Mouse (Mus musculus): ENCODE measurements around the gene Rnf130.

Rnf130 gene

GRCm38 (mm10) chr11:50024445-50024832, 707 bp upstream of the Rnf130 start:
- in situ Hi-C loops (cut with MboI, MseI), result no loop called here

- in situ Hi-C loops (cut with MboI, MseI), result no loop called here
Measured at GRCm38 (mm10) chr11:50025721-50026520, 775 bp downstream of the Rnf130 start.

- in situ Hi-C loops (cut with MboI, MseI), result no loop called here
Measured at GRCm38 (mm10) chr11:50026521-50027090, 1.5 kb downstream of the Rnf130 start.

GRCm38 (mm10) chr11:50028416-50028815, 3.3 kb downstream of the Rnf130 start:
- in situ Hi-C loops (cut with MboI, MseI), result no loop called here

- in situ Hi-C loops (cut with MboI, MseI), result no loop called here
Measured at GRCm38 (mm10) chr11:50034155-50034554, 9.0 kb downstream of the Rnf130 start.

DNA sequence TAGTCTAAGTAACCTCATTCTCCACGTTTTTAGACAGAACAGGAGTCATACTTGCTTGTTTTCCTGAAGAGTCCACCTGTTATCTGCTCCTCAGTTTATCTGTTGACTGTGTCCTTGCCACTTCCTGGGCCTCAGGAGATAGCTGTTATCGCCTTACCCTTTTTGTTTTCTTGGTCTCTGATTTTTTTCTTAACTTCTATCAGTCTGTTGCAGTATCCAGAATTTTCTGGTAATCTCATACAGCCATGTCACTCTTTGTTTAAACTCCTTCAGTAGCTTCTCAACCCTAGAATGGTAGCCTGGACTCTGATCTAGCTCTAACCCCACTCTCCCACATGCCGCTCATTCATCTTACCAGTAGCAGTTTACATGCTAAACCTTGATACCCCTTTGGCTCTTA, 10.6 kb downstream of the Rnf130 start:
- in situ Hi-C loops (cut with MboI, MseI), result loop anchor here (5.0 kb wide), 1 partner anchor 62 kb away; no protein-coding TSS in a partner anchor

- in situ Hi-C loops (cut with MboI, MseI), result loop anchor here (5.0 kb wide), 1 partner anchor 60 kb away; no protein-coding TSS in a partner anchor
Measured at GRCm38 (mm10) chr11:50036781-50037460, 11.8 kb downstream of the Rnf130 start.

DNA sequence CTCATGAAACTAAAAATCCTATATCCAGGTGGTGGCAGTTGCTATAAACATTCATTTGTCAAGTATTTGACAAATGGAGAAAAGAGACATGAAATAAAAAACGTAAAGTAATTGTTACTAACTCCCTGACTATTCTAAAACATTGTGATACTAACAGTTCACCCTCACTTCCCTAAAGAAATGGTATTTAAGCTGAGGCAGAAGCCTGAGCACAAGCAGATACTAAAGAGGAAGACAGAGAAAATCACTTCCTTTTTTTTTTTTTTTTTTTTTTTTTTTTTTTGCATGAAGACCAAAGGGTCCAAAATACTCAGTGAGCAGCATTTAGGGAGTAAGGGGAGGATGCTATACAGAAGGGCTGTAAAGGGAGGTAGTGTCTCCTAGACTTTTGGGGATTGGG, 13.6 kb downstream of the Rnf130 start:
- in situ Hi-C loops (cut with MboI, MseI), result loop anchor here (5.0 kb wide), 1 partner anchor 59 kb away; no protein-coding TSS in a partner anchor

DNA sequence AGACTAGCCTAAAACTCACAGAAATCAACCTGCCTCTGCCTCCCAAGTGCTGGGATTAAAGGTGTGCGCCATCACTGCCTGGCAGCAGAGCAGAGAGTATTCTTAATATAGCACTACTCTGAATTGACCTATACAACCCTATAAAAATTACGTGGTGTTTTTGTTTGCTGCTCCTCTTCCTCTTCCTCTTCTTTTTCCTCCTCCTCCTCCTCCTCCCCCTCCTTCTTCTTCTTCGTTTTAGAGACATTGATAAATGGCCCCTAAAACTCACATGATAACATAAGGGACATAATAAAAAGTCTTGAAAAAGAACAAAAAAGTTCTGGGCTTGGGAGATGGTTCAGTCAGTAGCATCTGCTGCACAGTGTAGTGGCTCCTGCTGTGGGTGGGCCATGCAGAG, 16.0 kb downstream of the Rnf130 start:
- in situ Hi-C loops (cut with MboI, MseI), result no loop called here

DNA sequence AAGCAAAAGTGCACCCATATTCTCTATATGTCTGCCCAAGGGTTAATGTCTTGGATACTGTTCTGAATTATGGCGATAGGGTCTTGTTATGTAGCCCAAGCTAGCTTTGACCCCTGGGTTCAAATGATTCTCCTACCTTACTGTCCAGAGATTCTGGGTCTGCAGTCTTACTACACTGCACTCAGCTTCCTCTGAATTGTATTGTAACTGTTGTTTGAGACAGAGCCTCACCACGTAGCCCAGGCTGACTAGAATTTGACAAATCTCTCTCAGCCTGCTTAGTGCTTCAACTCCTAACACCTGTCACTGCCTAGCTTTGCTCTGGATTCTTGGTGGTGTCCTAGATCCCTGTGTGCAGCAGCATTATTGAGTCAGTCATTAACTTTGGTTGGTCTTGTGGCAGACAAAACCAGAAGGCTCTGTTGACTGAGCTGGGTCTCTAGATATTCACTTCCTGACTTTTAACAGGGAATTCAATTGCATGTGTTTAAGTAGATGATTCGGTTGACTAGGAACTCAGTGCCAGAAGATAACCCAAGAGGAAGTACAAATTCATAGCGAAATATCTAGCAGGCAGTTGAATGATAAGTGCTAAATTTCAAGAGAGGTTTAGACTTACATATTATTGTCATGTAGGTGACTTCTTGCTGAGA, 17.3 kb downstream of the Rnf130 start:
- in situ Hi-C loops (cut with MboI, MseI), result no loop called here

- in situ Hi-C loops (cut with MboI, MseI), result no loop called here
Measured at GRCm38 (mm10) chr11:50044454-50044853, 19.3 kb downstream of the Rnf130 start.

GRCm38 (mm10) chr11:50047610-50048009, 22.5 kb downstream of the Rnf130 start:
- in situ Hi-C loops (cut with MboI, MseI), result no loop called here

DNA sequence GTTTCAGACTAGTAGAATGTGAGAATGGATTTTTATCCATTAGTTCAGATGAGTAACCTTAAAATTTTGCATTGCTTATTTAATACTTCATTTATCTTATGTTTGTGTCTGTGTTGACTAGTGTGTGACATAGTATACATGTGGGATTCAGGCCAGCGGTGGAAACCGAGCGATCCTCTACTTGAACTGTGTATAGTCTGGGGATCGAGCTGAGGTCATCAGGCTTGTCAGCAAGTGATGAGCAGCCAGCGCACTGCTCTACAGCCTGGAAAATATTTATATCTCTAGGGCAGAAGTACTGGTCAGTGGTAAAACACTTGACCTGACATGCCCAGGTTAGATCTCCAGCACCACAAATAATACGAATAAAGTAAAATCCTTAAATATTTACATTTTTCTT, 23.0 kb downstream of the Rnf130 start:
- in situ Hi-C loops (cut with MboI, MseI), result no loop called here

- in situ Hi-C loops (cut with MboI, MseI), result no loop called here
Measured at GRCm38 (mm10) chr11:50050392-50050791, 25.2 kb downstream of the Rnf130 start.

GRCm38 (mm10) chr11:50057713-50058112, 32.6 kb downstream of the Rnf130 start:
- in situ Hi-C loops (cut with MboI, MseI), result no loop called here

- in situ Hi-C loops (cut with MboI, MseI), result no loop called here
Measured at GRCm38 (mm10) chr11:50058277-50058676, 33.1 kb downstream of the Rnf130 start.

GRCm38 (mm10) chr11:50059045-50059444, 33.9 kb downstream of the Rnf130 start:
- in situ Hi-C loops (cut with MboI, MseI), result no loop called here

DNA sequence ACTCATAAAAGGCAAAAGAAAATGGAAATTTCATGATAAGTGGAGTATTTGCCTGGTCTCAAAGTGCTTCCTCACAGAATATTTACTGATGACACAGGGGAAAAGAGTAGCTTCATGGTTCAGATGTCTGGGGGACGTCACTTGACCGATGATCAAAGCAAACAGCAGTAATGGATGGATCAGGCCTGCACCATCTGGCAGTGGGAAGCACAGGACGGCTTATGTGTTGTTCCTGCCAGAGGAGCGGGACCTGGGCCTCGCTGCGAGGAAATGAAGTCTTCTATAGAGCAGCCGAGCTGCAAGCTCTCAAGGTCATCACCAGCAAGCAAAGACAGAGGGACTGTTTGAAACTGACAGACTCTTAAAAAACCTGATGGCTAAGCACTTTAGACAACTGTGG, 37.0 kb downstream of the Rnf130 start:
- in situ Hi-C loops (cut with MboI, MseI), result no loop called here

GRCm38 (mm10) chr11:50066088-50066487, 40.9 kb downstream of the Rnf130 start:
- in situ Hi-C loops (cut with MboI, MseI), result no loop called here

- in situ Hi-C loops (cut with MboI, MseI), result no loop called here
Measured at GRCm38 (mm10) chr11:50073830-50074229, 48.7 kb downstream of the Rnf130 start.

DNA sequence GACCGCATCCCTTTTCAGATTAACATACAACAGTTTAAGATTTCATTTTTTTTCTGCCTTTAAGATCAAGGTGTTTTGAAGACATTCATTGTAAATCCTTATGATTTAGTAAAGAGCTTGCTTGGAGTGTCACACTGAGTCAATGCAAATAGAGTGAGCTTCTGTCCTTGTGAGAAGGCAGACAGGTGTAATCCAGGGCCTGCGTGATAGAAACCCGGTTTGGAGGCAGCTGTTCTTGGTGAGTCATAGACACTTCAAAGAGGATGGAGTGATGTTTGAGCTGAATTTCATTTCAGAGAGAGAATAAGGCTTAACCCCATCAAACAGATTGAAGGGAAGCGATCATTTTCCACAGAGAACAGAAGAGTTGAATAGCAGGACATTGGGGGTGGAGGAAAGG, 51.6 kb downstream of the Rnf130 start:
- in situ Hi-C loops (cut with MboI, MseI), result no loop called here

Measured in T-helper 1 cell (primary cell).